Mouse (Mus musculus): ENCODE data around the gene A930033H14Rik.

DNA sequence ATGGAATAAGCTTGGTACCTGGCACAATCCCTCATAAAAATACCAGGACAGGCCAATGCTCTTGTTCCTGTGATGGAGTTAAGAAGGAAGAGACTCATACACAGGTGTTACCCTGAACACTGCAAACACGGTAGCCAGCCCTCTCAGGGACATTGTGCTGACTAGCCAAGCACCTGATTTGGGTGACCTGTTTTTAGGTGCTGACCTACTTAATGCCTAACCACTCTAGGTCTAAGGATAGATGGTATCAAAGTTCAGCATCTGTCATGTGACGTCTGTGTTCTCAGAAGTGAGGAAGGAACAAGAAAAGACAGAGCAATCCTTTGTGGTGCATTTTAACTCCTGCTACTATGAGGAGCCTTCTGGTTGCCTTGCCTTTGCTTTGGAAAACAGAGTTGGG, 52.0 kb downstream of the A930033H14Rik start:
- TF ChIP-seq POLR2A (IDR thresholded peaks at IDR 0.05; ENCODE audit: borderline replicate concordance, extremely low read depth, low read depth, low read length) (no peak), CTCF (IDR thresholded peaks at IDR 0.05; ENCODE audit: insufficient read depth, low read length) (no peak)
